Mouse (Mus musculus) cerebellum, adult 2 months (tissue): ENCODE data around the gene Tmcc3.

Source experiments
- CTCF ChIP-seq: fragments of 200-500 bp; IDR thresholded peaks from 2 replicates; pipeline ENCODE4 v1.5.1; 2011; ENCODE audit warnings: low read depth, mild to moderate bottlenecking, control low read depth, low read length, moderate library complexity, borderline replicate concordance; ENCODE audit not compliant: insufficient read depth
- POLR2A ChIP-seq: fragments of 200-500 bp; IDR thresholded peaks from 2 replicates; pipeline ENCODE4 v1.6.1; 2011; ENCODE audit warnings: low read length, control low read depth, borderline replicate concordance; ENCODE audit not compliant: insufficient read depth

- TF ChIP-seq CTCF (no peak), POLR2A (no peak)
These were observed 240.3 kb downstream of the Tmcc3 start for GRCm38 (mm10) chr10:94551924-94552523.
